Mouse (Mus musculus): ENCODE data around the gene Map2. TPM values are rescaled to one million over a fixed set of nuclear protein-coding genes. Genes with fewer than 3 reads are reported as not detected.

Gene Map2
- polyA plus RNA-seq (2015; fragmentation: Nextera tagmentation; extraction: Ambion mirVana): 425 and 464 TPM in 2 replicates

GRCm38 (mm10) chr1:66175041-66175665 is at the start of gene Map2:
Map2 (plus strand) TSS chr1:66175273.
- Histone ChIP-seq H3K4me1 (peaks cover 21% of the 10 kb centered on the region), H3K9ac (peak within 1 kb of the TSS; percentile 99), H3K9me3 (no peaks in the 10 kb centered on the region), H3K27me3 (replicated peaks) (no peaks in the 10 kb centered on the region), H3K4me3 (peak within 1 kb of the TSS; percentile 98), H3K36me3 (replicated peaks) (peaks cover 3% of the 10 kb centered on the region; the same call in 1 of the 2 replicates), H3K4me2 (peak within 1 kb of the TSS; percentile 69), H3K27ac (peak within 1 kb of the TSS; percentile 92)
- under 1% methylated on average over 40 of the region's 61 CpGs for WGBS
- peak; percentile 97 for ATAC-seq (replicated peaks)

DNA sequence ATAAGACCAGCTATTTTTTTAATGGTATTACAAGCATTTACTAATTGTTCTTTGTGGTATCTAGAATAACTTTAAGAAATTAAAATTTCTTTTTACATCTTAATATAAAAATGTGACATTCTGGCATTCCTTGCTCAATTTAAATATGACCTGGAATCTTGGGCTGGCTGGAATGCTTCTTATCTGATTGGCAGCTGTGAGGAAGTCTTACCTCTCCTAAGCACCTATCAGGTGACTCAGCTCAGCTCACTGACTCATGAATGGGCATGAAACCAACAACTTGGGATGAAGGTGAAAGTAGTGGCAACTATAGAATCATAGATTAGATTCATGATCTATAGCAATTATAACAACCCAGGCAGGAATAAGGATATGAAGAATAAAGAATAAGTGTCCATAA is 42.1 kb upstream of the Map2 start:
- no peak for ATAC-seq (replicated peaks)
- Histone ChIP-seq H3K4me1 (no peaks in the 10 kb centered on the region), H3K9me3 (no peaks in the 10 kb centered on the region), H3K9ac (no peak overlapping the region), H3K27me3 (replicated peaks) (no peaks in the 10 kb centered on the region), H3K4me2 (no peak overlapping the region), H3K4me3 (no peak overlapping the region), H3K27ac (no peak overlapping the region), H3K36me3 (replicated peaks) (no peaks in the 10 kb centered on the region)

DNA sequence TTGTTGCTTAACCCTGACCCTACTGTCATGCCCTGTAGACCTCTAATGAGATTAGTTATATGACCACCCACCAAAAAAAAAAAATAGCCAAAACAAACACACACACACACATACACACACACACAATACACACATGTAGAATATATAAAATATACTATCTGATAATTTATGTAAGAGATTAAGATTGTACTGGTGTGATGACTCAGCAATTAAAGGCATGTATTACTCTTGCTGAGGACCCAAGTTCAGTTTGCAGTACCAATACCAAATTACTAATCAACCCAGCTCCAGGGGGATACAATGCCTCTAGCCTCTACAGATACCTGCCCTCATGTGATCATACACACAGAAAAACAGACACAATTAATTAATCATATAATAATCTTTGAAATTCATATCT is 39.7 kb upstream of the Map2 start:
- ATAC-seq (replicated peaks): no peak
- no peak overlapping the region for H3K9ac ChIP-seq

GRCm38 (mm10) chr1:66140686-66141085 is 34.4 kb upstream of the Map2 start:
- Histone ChIP-seq H3K9ac (no peak overlapping the region), H3K9me3 (no peaks in the 10 kb centered on the region), H3K4me2 (no peak overlapping the region), H3K27me3 (replicated peaks) (no peaks in the 10 kb centered on the region), H3K27ac (no peak overlapping the region), H3K4me3 (no peak overlapping the region), H3K4me1 (no peaks in the 10 kb centered on the region), H3K36me3 (replicated peaks) (no peaks in the 10 kb centered on the region)
- ATAC-seq (replicated peaks): no peak
- 82% methylated on average over 1 of the region's 1 CpGs for WGBS

More for the DNA sequence above, 39.7 kb upstream of the Map2 start:
- Histone ChIP-seq H3K27ac (no peak overlapping the region), H3K9me3 (no peaks in the 10 kb centered on the region), H3K4me3 (no peak overlapping the region), H3K4me1 (no peaks in the 10 kb centered on the region), H3K27me3 (replicated peaks) (no peaks in the 10 kb centered on the region), H3K4me2 (no peak overlapping the region), H3K36me3 (replicated peaks) (no peaks in the 10 kb centered on the region)

DNA sequence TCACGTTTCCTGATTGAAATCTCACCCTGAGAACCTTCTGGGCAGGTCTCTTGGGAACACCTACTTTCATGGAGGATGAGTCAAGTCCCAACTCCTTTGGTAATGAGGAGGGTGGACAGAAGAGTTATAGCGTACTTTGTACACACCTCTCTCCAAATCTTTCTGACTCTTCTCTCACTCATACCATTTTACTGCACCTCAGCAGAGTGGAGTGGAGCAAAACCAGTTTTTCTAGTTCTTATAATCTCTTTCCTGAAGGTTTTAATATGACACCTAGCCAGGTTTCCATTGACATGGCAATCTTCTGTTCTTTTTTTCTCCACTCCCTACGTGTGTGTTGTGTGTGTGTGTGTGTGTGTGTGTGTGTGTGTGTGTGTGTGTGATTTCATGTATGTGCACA is 29.9 kb upstream of the Map2 start:
- Histone ChIP-seq H3K4me2 (no peak overlapping the region), H3K36me3 (replicated peaks) (no peaks in the 10 kb centered on the region), H3K27ac (no peak overlapping the region), H3K9ac (no peak overlapping the region), H3K27me3 (replicated peaks) (no peaks in the 10 kb centered on the region), H3K4me3 (no peak overlapping the region), H3K4me1 (peaks cover 17% of the 10 kb centered on the region), H3K9me3 (no peaks in the 10 kb centered on the region)
- no peak for ATAC-seq (replicated peaks)
- WGBS: 75% methylated on average over 3 of the region's 3 CpGs

DNA sequence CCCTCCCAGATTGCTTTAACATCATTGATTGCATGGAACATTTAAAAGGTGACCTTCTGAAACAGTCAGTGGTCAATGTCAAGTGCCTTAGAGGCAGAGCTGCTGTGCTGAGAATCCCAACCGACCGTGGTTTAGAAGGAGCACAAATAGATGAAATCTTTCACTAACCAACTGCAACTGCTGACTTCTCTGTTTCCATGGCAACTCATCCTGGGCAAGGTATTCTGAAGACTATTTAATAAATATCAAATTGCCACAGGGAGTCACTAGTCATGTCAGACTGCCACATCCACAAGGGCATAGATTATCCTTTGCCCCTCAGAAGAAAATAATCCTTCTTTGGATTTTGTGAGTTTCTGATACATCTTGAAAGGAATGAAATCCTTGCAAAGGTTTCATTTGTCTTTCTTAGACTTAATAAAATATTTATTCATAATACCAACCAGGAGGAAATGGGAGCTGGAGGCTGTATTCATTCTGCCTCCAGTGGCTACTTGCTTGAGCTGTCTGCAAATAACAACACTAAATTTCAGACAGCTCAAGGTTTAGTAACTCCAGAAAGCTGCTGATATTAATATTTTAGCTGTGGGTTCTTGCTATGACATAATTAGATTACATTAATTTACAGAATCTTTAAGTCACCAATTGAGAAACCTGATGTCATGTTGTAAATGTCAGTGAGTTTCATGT is 26.1 kb upstream of the Map2 start:
- Histone ChIP-seq H3K4me3 (no peak overlapping the region), H3K27ac (peak overlapping the region; percentile 74), H3K9me3 (no peaks in the 10 kb centered on the region), H3K4me2 (peak overlapping the region; percentile 7; the same call in 1 of the 2 replicates), H3K9ac (no peak overlapping the region), H3K36me3 (replicated peaks) (no peaks in the 10 kb centered on the region), H3K27me3 (replicated peaks) (no peaks in the 10 kb centered on the region), H3K4me1 (peaks cover 17% of the 10 kb centered on the region)
- ATAC-seq (replicated peaks): peak; percentile 91
- WGBS: 11% methylated on average over 2 of the region's 2 CpGs

DNA sequence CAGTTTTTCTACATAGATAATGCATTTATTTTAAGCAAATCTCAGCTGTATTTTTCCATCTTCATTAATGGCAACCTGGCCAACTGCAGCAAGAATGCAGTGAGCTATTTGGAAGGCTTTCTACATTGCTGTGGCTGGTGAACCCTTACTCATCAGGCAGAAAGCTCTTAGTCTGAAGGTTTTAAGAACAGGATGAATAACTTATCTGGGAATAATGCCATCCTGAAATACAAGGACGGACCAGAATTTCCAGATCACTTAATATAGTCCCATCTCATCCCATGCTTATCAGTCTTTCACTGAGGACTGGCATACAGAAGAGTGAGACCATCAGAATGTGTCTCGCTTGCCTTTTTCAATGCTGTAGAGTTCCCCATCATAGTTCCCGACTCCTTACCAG is 24.3 kb upstream of the Map2 start:
- no peaks in the 10 kb centered on the region for H3K27me3 ChIP-seq (replicated peaks)
- WGBS: 86% methylated on average over 3 of the region's 3 CpGs
- H3K4me2 ChIP-seq: no peak overlapping the region
- H3K9me3 ChIP-seq: no peaks in the 10 kb centered on the region
- H3K4me3 ChIP-seq: no peak overlapping the region
- peaks cover 17% of the 10 kb centered on the region for H3K4me1 ChIP-seq
- no peak overlapping the region for H3K27ac ChIP-seq
- H3K36me3 ChIP-seq (replicated peaks): no peaks in the 10 kb centered on the region
- H3K9ac ChIP-seq: no peak overlapping the region
- ATAC-seq (replicated peaks): no peak

DNA sequence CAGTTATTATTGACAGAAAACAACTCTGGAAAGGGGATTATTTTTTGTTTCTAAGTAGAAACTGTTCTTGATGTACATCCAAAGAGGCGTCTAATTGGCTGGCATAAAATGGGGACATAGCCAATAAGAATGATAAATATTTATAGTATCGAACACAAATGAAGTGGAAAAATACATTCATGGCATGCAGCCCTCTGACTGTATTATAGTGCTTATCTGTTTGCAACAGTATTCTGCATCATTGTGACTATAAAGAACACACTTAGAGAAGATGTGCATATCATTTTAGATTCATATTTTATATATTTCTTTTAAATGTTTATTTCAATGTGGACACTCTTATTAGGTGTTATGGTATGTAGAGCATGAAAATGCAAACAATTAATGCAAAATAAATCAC is 17.9 kb upstream of the Map2 start:
- H3K27ac ChIP-seq: no peak overlapping the region
- ATAC-seq (replicated peaks): no peak
- H3K9ac ChIP-seq: no peak overlapping the region
- no peaks in the 10 kb centered on the region for H3K4me1 ChIP-seq
- no peaks in the 10 kb centered on the region for H3K27me3 ChIP-seq (replicated peaks)
- no peak overlapping the region for H3K4me3 ChIP-seq
- H3K4me2 ChIP-seq: no peak overlapping the region
- no peaks in the 10 kb centered on the region for H3K9me3 ChIP-seq
- H3K36me3 ChIP-seq (replicated peaks): no peaks in the 10 kb centered on the region
- 76% methylated on average over 2 of the region's 2 CpGs for WGBS

- no peaks in the 10 kb centered on the region for H3K27me3 ChIP-seq (replicated peaks)
- ATAC-seq (replicated peaks): no peak
- no peak overlapping the region for H3K9ac ChIP-seq
- H3K4me2 ChIP-seq: no peak overlapping the region
- no peaks in the 10 kb centered on the region for H3K9me3 ChIP-seq
- no peaks in the 10 kb centered on the region for H3K36me3 ChIP-seq (replicated peaks)
- no peaks in the 10 kb centered on the region for H3K4me1 ChIP-seq
- H3K4me3 ChIP-seq: no peak overlapping the region
- no peak overlapping the region for H3K27ac ChIP-seq
Observed at GRCm38 (mm10) chr1:66157589-66157988, 17.5 kb upstream of the Map2 start.

DNA sequence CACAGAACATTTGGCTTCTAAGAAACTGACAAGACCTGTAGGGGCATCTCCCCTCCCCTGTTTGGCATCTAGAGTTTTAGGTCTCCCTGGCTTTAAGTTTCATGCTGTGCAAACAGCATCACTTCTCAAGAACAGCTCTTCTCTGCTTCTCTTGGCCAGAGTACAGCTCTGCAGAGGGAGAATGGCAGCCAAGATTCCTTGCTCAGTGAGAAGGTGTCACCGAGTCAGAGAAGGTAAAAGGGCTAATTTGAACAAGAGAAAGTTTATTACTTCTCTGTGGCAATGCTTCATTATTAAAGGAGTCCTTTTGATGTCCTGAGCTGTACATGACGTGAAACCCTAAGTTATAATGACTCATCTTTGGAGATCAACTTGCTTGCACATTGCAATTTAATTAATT is 10.4 kb upstream of the Map2 start:
- 48% methylated on average over 2 of the region's 2 CpGs for WGBS
- H3K9ac ChIP-seq: no peak overlapping the region
- ATAC-seq (replicated peaks): no peak

DNA sequence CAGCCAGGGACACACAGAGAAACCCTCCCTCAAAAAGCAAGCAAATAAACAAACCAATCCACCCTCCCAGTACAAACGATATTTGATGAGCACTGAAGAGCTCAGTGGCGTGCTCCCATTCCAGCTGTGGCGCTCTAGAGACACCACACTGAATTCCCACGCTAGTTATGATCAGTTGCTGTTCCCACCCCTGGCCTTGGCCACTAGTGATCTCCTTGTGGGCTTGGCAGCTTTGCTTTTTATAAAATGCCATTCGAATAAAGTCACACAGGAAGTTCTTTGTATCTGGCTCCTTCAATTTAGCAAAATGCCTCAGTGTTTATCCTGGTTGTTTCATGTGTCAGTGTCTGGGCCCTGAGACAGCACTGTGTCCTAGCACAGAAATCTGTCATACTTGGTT is 6.4 kb upstream of the Map2 start:
- ATAC-seq (replicated peaks): no peak

More for the DNA sequence above, 10.4 kb upstream of the Map2 start:
- Histone ChIP-seq H3K27me3 (replicated peaks) (no peaks in the 10 kb centered on the region), H3K27ac (no peak overlapping the region), H3K4me3 (no peak overlapping the region), H3K9me3 (no peaks in the 10 kb centered on the region), H3K4me1 (no peaks in the 10 kb centered on the region), H3K36me3 (replicated peaks) (no peaks in the 10 kb centered on the region), H3K4me2 (no peak overlapping the region)

DNA sequence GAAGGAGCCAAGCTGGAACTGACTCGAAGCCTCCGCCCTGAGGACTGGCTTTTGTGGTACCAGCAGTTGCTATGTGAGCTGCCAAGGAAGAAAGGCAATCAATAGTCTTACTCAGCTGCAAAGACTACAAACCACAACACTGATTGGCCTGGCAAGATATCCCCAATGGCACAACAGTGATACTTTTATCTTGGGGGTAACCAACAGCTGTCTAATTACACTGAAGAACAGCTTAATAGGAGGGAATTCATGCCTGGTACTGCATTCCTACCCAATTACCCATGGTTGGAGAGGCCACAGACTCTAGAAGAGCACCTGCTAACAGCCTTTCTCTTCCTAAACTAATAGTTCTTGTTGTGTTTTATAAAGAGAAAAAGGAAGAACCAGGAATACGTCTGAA is 2.9 kb upstream of the Map2 start:
- WGBS: 60% methylated on average over 3 of the region's 3 CpGs
- no peaks in the 10 kb centered on the region for H3K4me1 ChIP-seq
- ATAC-seq (replicated peaks): no peak
- H3K27me3 ChIP-seq (replicated peaks): no peaks in the 10 kb centered on the region
- H3K36me3 ChIP-seq (replicated peaks): no peaks in the 10 kb centered on the region
- no peak overlapping the region for H3K9ac ChIP-seq
- H3K4me2 ChIP-seq: no peak overlapping the region
- H3K27ac ChIP-seq: no peak overlapping the region
- H3K4me3 ChIP-seq: no peak overlapping the region
- no peaks in the 10 kb centered on the region for H3K9me3 ChIP-seq

More for the DNA sequence above, 6.4 kb upstream of the Map2 start:
- Histone ChIP-seq H3K27me3 (replicated peaks) (no peaks in the 10 kb centered on the region), H3K36me3 (replicated peaks) (no peaks in the 10 kb centered on the region), H3K4me3 (no peak overlapping the region), H3K9ac (no peak overlapping the region), H3K9me3 (no peaks in the 10 kb centered on the region), H3K4me1 (no peaks in the 10 kb centered on the region), H3K4me2 (no peak overlapping the region), H3K27ac (no peak overlapping the region)
- WGBS: 78% methylated on average over 5 of the region's 5 CpGs

- no peaks in the 10 kb centered on the region for H3K9me3 ChIP-seq
- no peaks in the 10 kb centered on the region for H3K27me3 ChIP-seq (replicated peaks)
- WGBS: 57% methylated on average over 5 of the region's 5 CpGs
- H3K4me2 ChIP-seq: no peak overlapping the region
- no peak overlapping the region for H3K27ac ChIP-seq
- H3K36me3 ChIP-seq (replicated peaks): peaks cover 1% of the 10 kb centered on the region; the same call in 1 of the 2 replicates
- ATAC-seq (replicated peaks): no peak
- no peak overlapping the region for H3K4me3 ChIP-seq
- H3K4me1 ChIP-seq: peaks cover 10% of the 10 kb centered on the region
- H3K9ac ChIP-seq: no peak overlapping the region
Observed at GRCm38 (mm10) chr1:66173630-66174029, 1.4 kb upstream of the Map2 start.
